Mouse (Mus musculus) WW6 (cell line): Measurements from ENCODE around the gene Rtn4.

Experiments used
- DNase-seq: peaks from one replicate; pipeline ENCODE4 v3.0.0-alpha.2; 2013; ENCODE audit warnings: low read depth, low spot score

Gene Rtn4

DNA sequence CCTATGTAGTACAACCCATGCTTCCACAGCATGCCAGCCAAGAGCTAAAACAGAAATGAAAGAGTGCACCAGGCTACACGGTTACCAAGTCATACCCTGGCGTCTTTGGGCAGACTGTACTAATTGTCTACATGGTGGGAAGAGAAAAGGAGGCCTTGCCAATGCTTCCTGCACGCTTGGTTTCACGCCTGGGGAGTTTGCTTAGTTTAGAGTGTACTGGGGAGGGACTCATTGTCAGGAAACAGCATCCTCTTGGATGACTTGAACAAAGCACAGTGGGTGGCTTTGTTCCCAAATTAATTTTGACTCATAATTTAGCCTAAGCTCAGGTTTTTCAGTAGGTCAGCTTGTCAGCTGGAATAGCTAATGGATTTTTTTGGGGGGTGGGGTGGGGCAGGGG is 72.3 kb downstream of the Rtn4 start:
- DNase-seq, result no peak

DNA sequence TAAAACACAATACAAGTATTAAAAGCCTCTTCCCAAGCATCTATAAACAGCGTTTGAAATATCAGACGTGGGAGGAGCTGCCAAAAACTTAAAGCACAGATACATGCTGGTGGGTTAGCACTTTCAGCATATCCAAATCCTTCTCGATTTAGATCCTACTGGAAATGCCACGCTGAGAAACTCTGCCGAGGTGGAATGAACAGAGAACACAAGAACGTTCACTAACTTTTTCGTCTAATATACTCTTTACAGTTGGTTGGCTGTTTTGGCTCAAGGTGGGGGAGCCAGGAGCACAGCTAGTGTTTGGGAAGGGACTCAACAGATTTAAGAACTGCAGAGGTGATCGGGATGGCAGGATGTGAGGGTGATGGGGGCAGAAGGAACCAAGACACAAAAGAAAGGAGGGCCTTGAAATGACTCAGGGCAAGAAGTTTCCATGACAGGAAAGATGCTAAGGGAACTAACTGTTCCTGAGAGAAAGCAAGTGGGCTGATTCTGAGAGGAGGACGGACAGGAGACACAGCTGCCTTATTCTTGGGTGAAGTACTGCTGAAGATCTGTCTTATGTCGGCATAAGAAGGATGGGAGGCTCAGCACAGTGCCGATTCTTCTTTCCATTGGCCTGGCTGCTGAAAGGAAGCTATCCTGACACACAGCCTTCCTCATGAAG is 73.7 kb downstream of the Rtn4 start:
- DNase-seq, result no peak

DNA sequence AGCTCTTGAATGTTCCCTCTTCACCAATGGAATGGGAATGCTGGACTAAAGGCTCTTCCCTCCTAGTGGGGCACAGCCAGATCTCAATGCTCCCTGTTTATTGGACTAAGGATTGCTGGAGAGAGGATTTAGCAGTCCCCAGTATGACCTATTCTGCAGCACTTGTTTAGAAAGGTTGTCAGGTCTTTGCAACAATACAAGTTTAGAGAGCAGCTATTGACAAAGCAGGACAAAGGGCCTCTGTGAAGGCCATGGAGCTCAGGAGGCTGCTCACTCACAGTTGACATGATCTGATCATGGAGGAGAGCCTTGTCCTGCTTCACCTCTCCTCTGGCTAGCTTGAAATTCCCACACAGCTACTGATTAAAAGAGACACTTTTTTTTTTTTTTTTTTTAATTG is 75.8 kb downstream of the Rtn4 start:
- DNase-seq, result no peak

DNA sequence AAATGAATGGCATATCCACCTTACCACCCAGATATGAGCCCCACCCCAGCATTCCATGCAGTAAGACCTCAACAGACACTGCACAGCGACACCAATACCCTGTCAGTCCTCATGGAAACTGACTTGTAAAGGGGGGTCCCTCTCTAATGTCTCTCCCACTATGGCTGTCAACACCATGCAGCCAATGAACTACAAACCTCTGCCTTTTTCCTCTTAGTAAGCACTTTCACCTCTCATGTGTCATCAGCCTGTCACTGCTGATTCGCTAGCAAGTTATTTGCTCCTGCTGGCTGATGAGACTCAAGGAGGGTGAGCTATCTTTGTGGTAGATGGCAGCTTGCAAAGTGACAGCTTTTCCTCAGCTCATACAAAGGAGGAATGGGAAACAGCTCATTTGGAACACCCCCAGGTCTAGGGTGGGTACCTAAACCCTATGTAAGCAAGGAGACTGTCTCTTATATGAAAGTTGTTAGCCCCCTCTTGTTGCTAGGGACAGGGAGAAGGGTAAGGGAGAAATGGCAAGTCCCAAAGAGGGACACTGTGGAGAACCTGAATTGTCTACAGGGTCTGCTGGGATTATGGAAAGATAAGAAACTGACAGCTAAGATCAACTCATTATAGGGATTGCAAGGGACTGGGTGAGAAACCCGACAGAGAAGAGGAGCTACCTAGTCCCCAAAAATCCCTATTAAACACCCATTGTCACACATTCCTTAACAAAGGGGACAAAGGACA is 78.1 kb downstream of the Rtn4 start:
- DNase-seq, result no peak

DNA sequence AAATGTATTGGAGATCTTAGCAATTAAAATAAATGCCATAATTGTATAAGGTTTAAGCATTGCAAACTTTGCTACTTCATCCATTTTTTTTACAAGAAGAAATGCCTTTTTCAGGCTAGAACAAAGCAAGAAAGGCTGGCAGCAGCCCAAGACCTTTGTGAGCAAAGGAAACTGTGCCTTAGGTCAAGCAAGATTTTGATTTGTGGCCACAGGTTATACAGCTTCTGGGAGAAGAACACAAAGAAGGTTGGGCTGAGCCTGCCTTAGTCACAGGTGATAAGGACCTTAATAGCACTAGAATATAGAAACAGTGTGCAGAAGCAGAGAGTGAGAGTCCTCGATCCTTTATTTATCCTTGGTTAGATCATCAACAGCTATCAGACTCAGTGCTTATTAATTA is 79.5 kb downstream of the Rtn4 start:
- no peak for DNase-seq

DNA sequence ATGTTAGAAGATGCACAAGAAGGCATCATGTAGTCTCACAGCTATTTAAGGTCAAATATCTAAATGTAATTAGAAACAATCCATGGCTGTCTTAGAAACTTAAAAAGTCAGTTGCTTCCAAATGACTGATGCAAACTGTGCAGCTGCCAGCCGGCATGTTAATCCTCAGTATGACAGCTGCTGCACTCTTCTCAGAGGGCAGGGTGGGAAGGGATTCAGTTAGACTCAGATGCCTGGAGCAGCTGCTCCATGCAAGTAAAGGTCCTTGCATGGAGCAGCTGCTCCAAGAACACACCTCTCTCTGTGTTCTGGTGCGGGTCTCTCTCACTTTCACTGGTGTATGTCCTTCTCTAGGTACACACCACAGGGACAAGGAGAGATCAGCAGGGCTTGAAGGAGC is 81.5 kb downstream of the Rtn4 start:
- DNase-seq, result no peak

DNA sequence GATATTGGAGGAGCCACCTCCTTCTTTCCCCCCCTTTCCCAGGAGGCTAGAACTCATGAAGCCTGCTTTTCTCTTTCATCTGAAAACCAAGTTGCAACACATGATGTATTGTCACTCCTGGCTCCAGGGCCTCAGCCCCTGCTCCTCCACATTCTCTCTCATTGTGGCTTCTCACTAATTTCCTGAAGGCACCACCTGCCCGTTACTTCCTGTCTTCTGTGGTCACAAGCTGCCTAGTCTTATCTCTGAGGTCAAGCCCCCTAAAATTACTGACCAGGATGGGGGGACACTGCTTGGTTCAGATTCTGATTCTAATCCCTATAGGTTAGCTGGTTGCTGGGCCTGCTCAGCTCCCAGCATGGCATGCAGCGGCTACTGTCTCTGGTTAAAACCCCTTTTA is 82.0 kb downstream of the Rtn4 start:
- no peak for DNase-seq

DNA sequence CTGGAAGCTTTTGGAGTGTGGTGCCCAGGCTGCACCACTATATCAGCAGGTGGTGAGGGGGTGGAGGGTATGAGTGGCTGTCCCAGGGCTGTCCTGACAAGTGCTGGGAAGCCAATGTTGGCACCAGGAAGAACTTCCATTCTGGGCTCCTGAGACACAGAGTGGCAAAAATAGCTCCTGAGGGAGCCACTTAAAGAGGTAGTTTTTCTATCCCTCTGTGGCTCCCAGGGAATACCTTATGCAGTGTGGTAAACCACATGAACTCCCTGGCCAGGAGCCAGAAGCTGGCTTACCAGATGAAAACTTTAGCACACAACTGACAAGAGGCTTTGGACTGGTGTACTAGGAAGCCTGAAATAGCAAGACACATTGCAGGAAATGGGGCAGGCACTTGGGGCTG is 85.2 kb downstream of the Rtn4 start:
- DNase-seq, result no peak

DNA sequence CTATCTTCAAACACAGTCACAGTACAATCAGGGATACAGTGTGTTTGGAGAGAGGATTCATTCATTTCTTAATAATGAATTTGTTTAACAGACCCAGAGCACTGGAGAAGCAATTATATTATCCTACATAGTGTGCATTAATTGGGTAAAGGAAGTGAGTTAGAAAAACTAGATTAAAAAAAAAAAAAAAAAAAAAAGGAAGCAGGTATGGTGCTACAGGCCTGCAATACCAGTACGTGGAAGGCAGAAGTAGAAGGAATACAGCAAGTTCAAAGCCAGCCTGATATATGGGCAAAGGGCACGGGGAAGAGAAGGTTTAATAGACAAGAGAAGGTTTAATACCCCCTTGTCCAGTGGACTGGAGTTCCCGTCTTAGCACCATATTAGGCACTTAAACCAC is 86.2 kb downstream of the Rtn4 start:
- DNase-seq, result no peak

DNA sequence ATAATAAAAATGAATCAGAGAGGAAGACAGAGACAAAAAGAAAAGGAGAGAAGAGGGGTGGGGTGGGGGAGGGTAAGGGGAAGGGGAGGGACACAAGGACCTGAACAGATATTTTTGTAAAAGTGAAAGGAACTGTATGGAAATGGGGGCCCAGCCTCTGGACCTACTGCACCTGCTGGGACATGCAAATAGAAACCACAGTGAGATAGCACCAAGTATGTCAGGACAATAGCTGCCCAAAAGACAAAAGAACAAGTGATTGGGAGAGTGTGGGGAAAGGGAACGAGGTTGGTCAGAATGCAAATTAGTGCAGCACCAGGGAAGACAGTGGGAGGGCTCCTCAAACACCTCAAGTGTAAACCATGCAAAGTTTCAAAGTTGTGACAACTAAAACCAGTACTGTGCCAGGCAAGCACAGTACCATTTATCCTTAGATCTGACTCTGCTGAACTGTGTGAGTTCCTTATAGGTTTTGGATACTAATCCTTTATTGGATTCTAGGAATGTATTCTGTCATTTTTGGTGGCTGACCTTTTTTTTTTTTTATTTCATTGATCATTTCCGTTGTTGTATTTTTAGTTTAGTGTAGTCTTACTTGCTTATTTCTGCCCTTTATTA is 86.8 kb downstream of the Rtn4 start:
- DNase-seq, result no peak

DNA sequence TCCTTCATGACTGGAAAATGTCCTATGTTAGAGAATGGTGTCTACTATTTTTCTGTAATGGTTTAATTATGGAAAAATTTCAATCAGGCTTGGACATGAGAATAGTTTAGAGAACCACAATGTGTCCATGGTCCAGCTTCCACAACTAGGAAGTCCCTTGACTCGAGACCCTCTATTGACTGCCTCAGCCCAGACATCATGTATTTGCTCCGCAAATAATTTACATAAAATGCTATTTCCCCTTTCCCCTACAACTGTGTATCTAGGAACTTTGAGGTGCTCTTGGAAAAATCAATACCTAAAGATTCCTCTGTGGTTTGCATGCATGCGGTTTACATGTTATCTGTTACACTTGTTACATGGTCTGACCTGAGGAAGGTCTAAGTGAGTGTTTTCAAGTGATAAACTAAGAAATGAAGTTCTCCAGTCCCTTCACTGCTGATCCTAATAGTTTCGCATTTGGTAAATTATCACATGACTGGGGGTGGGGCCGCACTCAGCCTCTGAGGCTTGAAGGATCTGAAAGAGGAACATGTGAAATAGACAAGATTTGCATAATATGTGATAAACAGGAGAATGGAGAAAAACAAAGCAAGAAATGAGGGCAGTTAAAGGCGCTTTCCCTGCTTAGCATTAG is 94.0 kb downstream of the Rtn4 start:
- no peak for DNase-seq

DNA sequence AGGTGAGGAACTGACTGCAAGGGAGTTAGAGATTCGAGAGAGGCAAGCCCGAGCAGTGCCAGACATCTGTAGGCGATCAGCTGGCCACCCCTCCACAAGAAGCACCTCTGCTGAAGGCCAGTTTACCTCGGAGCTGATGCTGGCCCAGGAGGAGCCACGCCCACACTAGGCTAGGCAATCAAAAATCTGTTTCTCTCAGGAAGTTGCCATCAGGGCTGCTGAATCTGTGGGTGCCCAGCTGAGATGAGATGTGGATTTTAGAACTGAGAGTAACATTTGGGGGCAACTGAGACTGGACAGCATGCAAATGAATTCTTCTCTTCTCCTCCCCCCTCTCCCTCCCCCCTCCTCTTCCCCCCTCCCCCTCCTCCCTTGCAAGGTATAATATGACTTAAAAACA is 94.7 kb downstream of the Rtn4 start:
- no peak for DNase-seq

DNA sequence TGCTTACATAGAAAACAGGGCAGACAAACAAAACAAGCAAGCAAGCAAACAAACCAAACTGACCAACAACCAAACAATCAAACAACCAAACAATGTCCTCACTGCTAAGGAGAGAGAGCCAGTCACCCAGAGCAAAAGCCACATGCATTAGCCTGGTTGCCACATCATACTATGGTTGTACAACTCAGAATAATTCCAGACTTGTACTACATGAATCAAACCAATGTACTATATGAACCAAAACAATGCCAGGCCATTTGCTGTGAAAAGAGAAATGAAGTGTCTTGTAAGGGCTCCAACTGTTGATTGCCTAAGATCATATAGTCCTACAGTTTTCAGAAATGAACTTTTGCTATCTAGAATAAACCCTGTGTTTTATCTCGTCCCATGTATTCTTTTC is 95.8 kb downstream of the Rtn4 start:
- DNase-seq, result no peak

DNA sequence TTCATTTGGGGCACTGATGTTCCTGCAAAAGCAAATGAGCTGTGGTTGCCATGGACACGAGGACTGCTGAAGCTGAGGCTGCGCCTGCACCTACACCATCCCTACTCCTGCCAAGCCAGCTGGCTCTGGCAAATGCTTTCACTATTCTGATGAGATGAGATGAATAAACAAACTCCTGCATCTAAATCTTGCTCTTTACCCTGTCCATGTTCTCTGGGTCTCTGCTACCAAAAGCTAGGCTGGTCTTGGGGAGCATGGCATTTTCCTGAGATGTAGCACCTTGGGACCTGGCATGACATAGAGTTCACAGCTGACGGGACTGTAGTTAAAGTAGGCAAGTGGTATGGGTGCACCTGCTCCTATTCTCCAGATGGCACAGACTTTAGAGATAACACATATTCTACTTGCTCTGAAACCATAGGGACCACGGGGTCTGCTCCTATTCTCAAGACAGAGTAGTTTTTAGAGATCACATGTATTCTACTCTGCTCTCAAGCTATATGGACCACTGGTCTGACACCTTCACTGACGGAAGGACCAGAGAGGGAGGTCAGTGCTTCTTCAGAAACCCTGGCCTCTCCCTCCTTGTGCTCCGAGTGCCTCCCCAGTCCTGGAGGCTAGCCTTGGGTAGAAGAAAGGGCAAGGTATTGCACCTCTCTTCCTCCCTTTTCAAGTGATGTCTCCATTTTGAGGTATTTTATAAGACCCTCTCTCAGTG is 96.3 kb downstream of the Rtn4 start:
- DNase-seq, result no peak

DNA sequence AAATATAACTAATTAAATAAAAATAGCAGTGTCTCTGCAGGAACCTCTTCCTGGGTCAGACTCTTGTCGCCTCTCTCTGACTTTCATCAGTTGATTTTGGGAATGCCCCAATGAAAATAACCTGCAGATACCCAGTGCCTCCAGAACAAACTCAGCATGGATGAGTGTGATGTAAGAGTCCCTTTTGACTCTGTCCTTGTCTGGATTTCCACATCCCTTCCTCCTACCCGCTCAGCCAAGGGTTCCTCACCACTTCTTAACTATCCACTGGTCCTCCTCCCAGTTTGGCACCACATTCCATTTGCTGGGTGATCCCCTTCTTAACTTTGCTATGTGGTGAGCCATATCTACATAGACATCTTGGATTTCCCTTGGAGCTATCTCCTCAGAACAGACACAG is 98.0 kb downstream of the Rtn4 start:
- no peak for DNase-seq
